Mouse (Mus musculus) hematopoietic stem cell, adult 5-6 weeks (primary cell): ENCODE measurements at regions not wholly inside any gene's neighbourhood (a gene's known extent, or its start where the extent isn't known, plus 50 kb on each side); places are given as distances from the start of the nearest gene placed in this dataset.

Experiments used
- ATAC-seq, 2 experiments: fragments of 125-278 bp in 1 of 2; replicated peaks in 1 of 2; 2 replicates each; pipeline ENCODE4 v1.8.0; 2016 to 2017; ENCODE audit warnings: inconsistent platforms in 2 of 2, mild to moderate bottlenecking in 2 of 2, moderate number of reproducible peaks in 2 of 2, low read depth in 1 of 2, moderate TSS enrichment in 1 of 2; ENCODE audit not compliant: low FRiP score in 2 of 2, poor library complexity in 2 of 2, severe bottlenecking in 2 of 2, insufficient read depth in 1 of 2, low TSS enrichment in 1 of 2

GRCm38 (mm10) chr17:27364899-27365298 is 156.3 kb downstream of the Grm4 start:
- peak; percentile 60 to 67 for ATAC-seq

- ATAC-seq, result no peak
Measured at GRCm38 (mm10) chr17:27364338-27364737, 156.9 kb downstream of the Grm4 start.

GRCm38 (mm10) chr17:27363911-27364310 is 157.3 kb downstream of the Grm4 start:
- ATAC-seq, result no peak

GRCm38 (mm10) chr17:27362221-27362620 is 158.0 kb upstream of the Lemd2 start:
- no peak for ATAC-seq

GRCm38 (mm10) chr17:27361362-27361761 is 157.1 kb upstream of the Lemd2 start:
- no peak; a peak in 1 of 4 replicates for ATAC-seq

GRCm38 (mm10) chr17:27356862-27357261 is 152.6 kb upstream of the Lemd2 start:
- ATAC-seq, result 0 out of 4 replicates have a peak, but pooled peaks of 1 of the 2 experiments have one; percentile 22

- no peak for ATAC-seq
Measured at GRCm38 (mm10) chr17:27355717-27356116, 151.4 kb upstream of the Lemd2 start.

GRCm38 (mm10) chr17:27355056-27355455 is 150.8 kb upstream of the Lemd2 start:
- ATAC-seq, result no peak

GRCm38 (mm10) chr17:27349911-27350310 is 145.6 kb upstream of the Lemd2 start:
- no peak for ATAC-seq

GRCm38 (mm10) chr17:27349432-27349831 is 145.2 kb upstream of the Lemd2 start:
- ATAC-seq, result no peak

- ATAC-seq, result peak; percentile 76 to 83
Measured at GRCm38 (mm10) chr17:27341952-27342890, 138.0 kb upstream of the Lemd2 start.

GRCm38 (mm10) chr17:27339823-27340222 is 135.6 kb upstream of the Lemd2 start:
- ATAC-seq, result no peak

- no peak for ATAC-seq
Measured at GRCm38 (mm10) chr17:27339261-27339660, 135.0 kb upstream of the Lemd2 start.

GRCm38 (mm10) chr17:27335621-27336020 is 131.4 kb upstream of the Lemd2 start:
- ATAC-seq, result no peak

GRCm38 (mm10) chr17:27333593-27333992 is 129.3 kb upstream of the Lemd2 start:
- no peak for ATAC-seq

- ATAC-seq, result no peak
Measured at GRCm38 (mm10) chr17:27333141-27333540, 128.9 kb upstream of the Lemd2 start.

- ATAC-seq, result no peak
Measured at GRCm38 (mm10) chr17:27332076-27332475, 127.8 kb upstream of the Lemd2 start.

- no peak for ATAC-seq
Measured at GRCm38 (mm10) chr17:27331630-27332029, 127.4 kb upstream of the Lemd2 start.

GRCm38 (mm10) chr17:27329791-27330190 is 125.5 kb upstream of the Lemd2 start:
- ATAC-seq, result no peak
